ENCODE assay signal across 8 mouse cellular contexts in the genomic region with DNA sequence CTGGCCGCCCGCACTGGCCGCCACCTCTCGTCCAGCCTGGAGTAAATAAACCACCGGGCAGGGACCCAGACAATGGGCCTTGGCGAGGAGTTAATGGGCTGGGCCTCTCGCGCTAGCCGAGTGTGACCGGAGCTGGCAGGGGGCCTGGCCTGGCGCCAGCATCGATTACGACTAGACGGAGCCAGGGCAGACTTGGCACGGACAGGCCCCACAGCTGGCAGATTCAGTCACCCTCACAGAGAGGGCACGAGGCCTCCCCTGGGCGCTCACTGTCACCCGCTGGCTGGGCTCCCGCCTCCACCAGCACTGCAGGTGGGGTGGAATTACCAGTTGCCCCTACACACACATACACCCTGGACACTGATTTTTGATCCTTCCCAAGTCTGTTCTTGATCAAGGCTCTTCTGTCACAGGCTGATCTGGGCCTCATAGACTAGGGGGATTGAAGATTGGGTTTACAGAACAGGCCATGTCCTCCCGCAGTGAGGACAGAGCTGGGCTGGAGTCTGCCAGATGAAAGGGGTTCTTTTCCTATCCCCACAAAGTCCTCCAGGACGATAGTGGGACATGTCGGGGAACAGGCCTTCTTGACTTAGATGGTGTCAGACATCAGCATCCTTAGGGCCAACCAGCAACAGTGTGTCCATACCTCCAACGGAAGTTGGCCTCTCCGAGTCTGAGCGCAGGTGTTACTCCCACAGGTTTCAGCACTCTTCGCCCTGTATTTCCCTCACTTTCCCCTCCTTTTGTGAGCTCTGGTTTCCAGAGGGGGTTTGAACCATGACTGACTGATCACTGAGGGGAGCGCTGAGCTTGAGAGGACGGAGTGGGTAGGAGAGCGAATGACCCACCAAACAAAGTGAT. TPM values are rescaled to one million over a fixed set of nuclear protein-coding genes. Genes with fewer than 3 reads are reported as not detected.
DNase-seq lines count a peak whose midpoint lies in the region; ATAC-seq and TF ChIP-seq lines count a peak whose summit lies in the region.

No protein-coding gene starts in this region.

- ATAC-seq in frontal cortex, adult (ENCODE audit: low TSS enrichment): peak; percentile 88

- 43% methylated on average over 29 of the region's 29 CpGs for WGBS in large intestine, adult 2 months

- TF ChIP-seq CTCF in C2C12 (IDR thresholded peaks at IDR 0.05; ENCODE audit: control insufficient read depth, insufficient read depth, insufficient read length): no peak

- intact Hi-C loops in heart, postnatal 25 days (cut with DNase I): loop anchor here (5.0 kb wide), 1 partner anchor 37 kb away; a partner anchor contains a TSS

- H3K27me3 ChIP-seq in C2C12 (ENCODE audit: control insufficient read depth, insufficient read depth, insufficient read length): no peaks in the 10 kb centered on the region

- no peaks in the 10 kb centered on the region for H3K79me3 ChIP-seq in C2C12 (ENCODE audit: low read depth)

- H3ac ChIP-seq in C2C12 (ENCODE audit: control insufficient read depth, insufficient read length, low read depth): no peak overlapping the region

- H3K4me3 ChIP-seq in C2C12 (ENCODE audit: insufficient read depth, poor library complexity, severe bottlenecking): no peak overlapping the region

- H3K79me2 ChIP-seq in C2C12 (ENCODE audit: control insufficient read depth, insufficient read depth): no peaks in the 10 kb centered on the region

- H3K36me3 ChIP-seq in C2C12 (ENCODE audit: control insufficient read depth, insufficient read depth): no peaks in the 10 kb centered on the region

- peak; percentile 64 for DNase-seq in cerebellum, adult 8-10 months
- peak; percentile 77 for DNase-seq in heart, postnatal 25 days (ENCODE audit: low spot score)
- DNase-seq in large intestine, adult 2 months (ENCODE audit: low read depth, low spot score): peak; percentile 38
- peak; percentile 94 to 96 for DNase-seq in lung, adult 18-20 months
- DNase-seq in ovary, postnatal 10 days (ENCODE audit: low spot score): peak; percentile 70
- DNase-seq in yolk sac, embryonic 10.5 days (ENCODE audit: low spot score): no peak

TF ChIP-seq in C2C12, 6 proteins besides CTCF, POLR2A, EP300 and RAD21:
- TF ChIP-seq MYOD1 (IDR thresholded peaks at IDR 0.05; ENCODE audit: control insufficient read depth, insufficient read length, low read depth): peak; percentile 73
- TF ChIP-seq USF1 (IDR thresholded peaks at IDR 0.05; ENCODE audit: low read depth): no peak
TF ChIP-seq in C2C12: peak in this region for 1.

RNA-seq across cellular contexts. Expression of a gene that starts 31.2 kb away (rescaled TPM):
- polyA plus RNA-seq in C2C12 (2012; fragmentation: generic; extraction: Trizol): 230 TPM
- total RNA-seq in heart, postnatal 25 days (2021): 100 to 1,000 TPM; 107 to 116 TPM
- 38.4 and 44.8 TPM in 2 replicates for polyA plus RNA-seq in large intestine, adult 2 months (2012; rRNA removed)

RNA-seq across cellular contexts. Expression of a gene that starts 38.8 kb away (rescaled TPM):
- 0.42 TPM for polyA plus RNA-seq in C2C12 (2012; fragmentation: generic; extraction: Trizol)
- 10 to 100 TPM in 1 of 2 experiments, 1 to 10 TPM in 1; 7.3 to 11.5 TPM for total RNA-seq in heart, postnatal 25 days (2021)
- polyA plus RNA-seq in large intestine, adult 2 months (2012; rRNA removed): 4.7 and 6.2 TPM in 2 replicates
